Mouse (Mus musculus) yolk sac, embryonic 10.5 days (tissue): ENCODE measurements around the gene Ifna12.
"Not testable (repeated sequence)": the region's sequence is repeated elsewhere in the genome, so short reads cannot be mapped to it uniquely, and the experiment has no call there.

Experiments
- DNase-seq: peaks from one replicate; pipeline ENCODE4 v3.0.0-alpha.2; 2017; ENCODE audit warnings: low spot score

The Ifna12 gene

GRCm38 (mm10) chr4:88603276-88603675 lies at the start of gene Ifna12:
Ifna12 (minus strand) TSS chr4:88603376.
- no peak for DNase-seq

DNA sequence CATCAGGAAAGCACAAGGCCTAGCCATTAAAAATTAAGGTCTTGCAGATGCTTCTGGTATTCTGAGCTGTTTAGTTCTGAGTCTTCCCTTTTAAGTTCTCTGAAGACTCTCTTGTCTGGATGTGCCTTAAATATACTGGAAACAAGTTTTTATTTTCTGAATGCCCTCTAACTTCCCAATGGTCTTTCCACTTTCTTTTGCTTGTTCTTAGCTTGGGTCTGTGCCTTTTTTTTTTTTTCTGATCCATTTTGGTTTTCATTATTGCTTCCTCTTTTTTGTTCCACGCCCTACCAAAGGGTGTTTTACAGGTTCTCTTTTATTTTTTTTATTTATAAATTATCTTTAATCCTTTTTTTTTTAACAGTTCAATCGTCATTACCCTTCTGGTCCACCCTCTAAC lies 41.2 kb upstream of the Ifna12 start, which contains the start of gene Ifna13:
TSS of gene Ifna13 (minus strand) at position 101 of the 400 bp plus-strand sequence.
- no peak for DNase-seq

GRCm38 (mm10) chr4:88642526-88642925 lies 39.4 kb upstream of the Ifna12 start:
- no peak for DNase-seq

- peak; percentile 76 for DNase-seq
These were observed 38.1 kb upstream of the Ifna12 start for GRCm38 (mm10) chr4:88641077-88641831.

- no peak for DNase-seq
These were observed 37.5 kb upstream of the Ifna12 start for GRCm38 (mm10) chr4:88640704-88641076.

DNA sequence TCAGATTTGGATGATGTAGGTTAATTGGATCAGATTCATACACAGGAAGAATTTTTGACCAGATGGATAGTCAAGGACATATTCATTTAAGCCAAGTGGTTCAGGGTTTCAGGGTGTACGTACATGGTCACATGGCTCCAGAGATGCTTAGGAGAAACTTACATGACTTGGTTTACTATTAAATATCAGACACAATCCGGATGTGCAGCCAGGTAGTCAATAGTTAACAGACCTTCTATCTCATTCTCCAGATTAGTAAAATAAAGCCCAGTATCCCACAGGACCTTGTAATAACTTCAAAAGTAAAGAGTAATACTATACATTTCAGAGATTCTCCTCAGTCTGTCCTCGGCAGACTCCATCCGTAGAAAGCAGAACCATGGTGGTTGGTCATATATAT lies 31.1 kb upstream of the Ifna12 start, which contains the start of gene C87499:
TSS of gene C87499 (minus strand) at position 101 of the 400 bp plus-strand sequence.
- DNase-seq = no peak

GRCm38 (mm10) chr4:88592285-88592684 lies 10.9 kb downstream of the Ifna12 start, which contains the start of gene Ifna9:
Ifna9 (minus strand) TSS chr4:88592385.
- DNase-seq = no peak

DNA sequence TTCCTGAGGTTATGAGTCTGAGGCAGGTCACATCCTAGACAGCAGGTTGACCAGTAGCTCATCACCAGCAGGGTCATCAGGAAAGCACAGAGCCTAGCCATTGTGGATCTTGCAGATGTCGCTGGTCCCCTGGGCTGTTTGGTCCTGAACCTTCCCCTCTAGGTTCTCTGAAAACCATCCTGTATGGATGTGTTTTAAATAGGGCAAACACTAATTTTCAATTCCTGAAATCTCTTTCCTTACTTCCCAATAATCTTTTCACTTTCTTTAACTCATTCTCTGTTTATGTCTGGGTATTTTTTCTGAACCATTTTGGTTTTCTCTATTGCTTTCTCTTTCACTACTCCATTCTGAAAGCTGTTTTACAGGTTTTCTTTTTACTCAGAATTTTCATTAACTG lies 31.5 kb downstream of the Ifna12 start, which contains the start of gene Ifna14:
TSS of gene Ifna14 (minus strand) at position 101 of the 400 bp plus-strand sequence.
- no peak for DNase-seq

- no peak for DNase-seq
These were observed 41.4 kb downstream of the Ifna12 start for GRCm38 (mm10) chr4:88561791-88562190.

DNA sequence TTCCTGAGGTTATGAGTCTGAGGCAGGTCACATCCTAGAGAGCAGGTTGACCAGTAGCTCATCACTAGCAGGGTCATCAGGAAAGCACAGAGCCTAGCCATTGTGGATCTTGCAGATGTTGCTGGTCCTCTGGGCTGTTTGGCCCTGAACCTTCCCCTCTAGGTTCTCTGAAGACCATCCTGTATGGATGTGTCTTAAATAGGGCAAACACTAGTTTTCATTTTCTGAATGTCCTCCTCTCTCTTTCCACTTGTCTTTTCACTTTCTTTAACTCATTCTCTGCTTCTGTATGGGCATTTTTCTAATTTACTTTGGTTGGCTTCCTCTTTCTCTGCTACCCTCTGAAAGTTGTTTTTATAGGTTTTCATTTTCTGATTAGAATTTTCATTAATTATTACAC lies 45.0 kb downstream of the Ifna12 start, which contains the start of gene Ifna15:
TSS of gene Ifna15 (minus strand) at position 101 of the 400 bp plus-strand sequence.
- not testable (repeated sequence) for DNase-seq
